In genomic region chr12:4509591-4510061, GRCm38 (mm10) we compare ENCODE assay signal across 10 mouse cellular contexts. TPM values are rescaled to one million over a fixed set of nuclear protein-coding genes. Genes with fewer than 3 reads are reported as not detected.
A peak's percentile ranks its signal among the peaks of the same experiment; 100 is the strongest.
DNase-seq lines count a peak whose midpoint lies in the region; ATAC-seq and TF ChIP-seq lines count a peak whose summit lies in the region.
"Had no signal": no experiment of that assay in that cellular context is flagged by ENCODE, and none has a peak within 500 bp of the region (broad histone marks: within the 10 kb centered on the region; RNA-seq: fewer than 3 reads in every experiment).

No protein-coding gene starts in this region.

- TF ChIP-seq POLR2A in myocyte (IDR thresholded peaks at IDR 0.05; ENCODE audit: insufficient read length, low read depth) = no peak
- TF ChIP-seq POLR2A in thymus, adult 2 months (IDR thresholded peaks at IDR 0.05; ENCODE audit: control insufficient read depth, extremely low read depth, insufficient read depth, low read length, poor library complexity) = no peak

- no peaks in the 10 kb centered on the region for H3K79me2 ChIP-seq in myocyte (ENCODE audit: control insufficient read depth, insufficient read depth)

- ATAC-seq in hindbrain, embryonic 15.5 days (ENCODE audit: low FRiP score, low read depth) = peak; percentile 42; the same call in 1 of the 2 replicates
- no peak for ATAC-seq in hindbrain, embryonic 12.5 days (ENCODE audit: low FRiP score)
- 0 out of 2 replicates have a peak, but pooled peaks have one; percentile 37 for ATAC-seq in embryonic facial prominence, embryonic 13.5 days (ENCODE audit: insufficient number of reproducible peaks, insufficient read depth, low FRiP score, low TSS enrichment, low read depth)

- H3K36me3 ChIP-seq in hindbrain, embryonic 15.5 days = no peaks in the 10 kb centered on the region
- no peaks in the 10 kb centered on the region for H3K36me3 ChIP-seq in hindbrain, embryonic 12.5 days
- no peaks in the 10 kb centered on the region for H3K36me3 ChIP-seq in embryonic facial prominence, embryonic 13.5 days
- no peaks in the 10 kb centered on the region for H3K36me3 ChIP-seq in myocyte (ENCODE audit: control insufficient read depth, insufficient read depth)
- H3K36me3 ChIP-seq in thymus, adult 2 months (ENCODE audit: control insufficient read depth, insufficient read depth, low read length) = no peaks in the 10 kb centered on the region
- H3K36me3 ChIP-seq: G1E had no signal

- no peak overlapping the region for H3K9ac ChIP-seq in hindbrain, embryonic 15.5 days
- H3K9ac ChIP-seq in hindbrain, embryonic 12.5 days = no peak overlapping the region
- peak overlapping the region; percentile 61 for H3K9ac ChIP-seq in embryonic facial prominence, embryonic 13.5 days
- H3K9ac ChIP-seq: lung, embryonic 14.5 days had no signal

- WGBS in hindbrain, embryonic 15.5 days = 50% methylated on average over 12 of the region's 12 CpGs
- WGBS in hindbrain, embryonic 12.5 days = 55% methylated on average over 12 of the region's 12 CpGs
- 15% methylated on average over 12 of the region's 12 CpGs for WGBS in embryonic facial prominence, embryonic 13.5 days
- WGBS in thymus, adult 2 months = 84% methylated on average over 12 of the region's 12 CpGs

- H3K27ac ChIP-seq in hindbrain, embryonic 15.5 days (replicated peaks) = peak overlapping the region; percentile 53
- H3K27ac ChIP-seq in hindbrain, embryonic 12.5 days = no peak overlapping the region
- peak overlapping the region; percentile 94 for H3K27ac ChIP-seq in embryonic facial prominence, embryonic 13.5 days
- no peak overlapping the region for H3K27ac ChIP-seq in thymus, adult 2 months (ENCODE audit: control insufficient read depth, insufficient read depth, low read length)

- no peak overlapping the region for H3ac ChIP-seq in myocyte (ENCODE audit: control insufficient read depth, insufficient read length)

- no peaks in the 10 kb centered on the region for H3K27me3 ChIP-seq in hindbrain, embryonic 15.5 days
- no peaks in the 10 kb centered on the region for H3K27me3 ChIP-seq in hindbrain, embryonic 12.5 days
- no peaks in the 10 kb centered on the region for H3K27me3 ChIP-seq in embryonic facial prominence, embryonic 13.5 days
- H3K27me3 ChIP-seq in myocyte (ENCODE audit: control insufficient read depth, insufficient read depth, insufficient read length) = no peaks in the 10 kb centered on the region
- H3K27me3 ChIP-seq in thymus, adult 2 months (ENCODE audit: control insufficient read depth, insufficient read depth, low read length) = no peaks in the 10 kb centered on the region

- H3K4me3 ChIP-seq in hindbrain, embryonic 15.5 days = peak overlapping the region; percentile 13; the same call in 1 of the 2 replicates
- H3K4me3 ChIP-seq in hindbrain, embryonic 12.5 days = no peak overlapping the region
- peak overlapping the region; percentile 31 for H3K4me3 ChIP-seq in embryonic facial prominence, embryonic 13.5 days
- no peak overlapping the region for H3K4me3 ChIP-seq in myocyte
- no peak overlapping the region for H3K4me3 ChIP-seq in thymus, adult 2 months (ENCODE audit: control insufficient read depth, insufficient read depth, low read length)

- peak overlapping the region; percentile 44 for H3K4me2 ChIP-seq in hindbrain, embryonic 15.5 days
- H3K4me2 ChIP-seq in hindbrain, embryonic 12.5 days (replicated peaks) = no peak overlapping the region
- H3K4me2 ChIP-seq in embryonic facial prominence, embryonic 13.5 days = peak overlapping the region; percentile 57
- peak overlapping the region; percentile 64 for H3K4me2 ChIP-seq in myocyte (ENCODE audit: low read depth)
- H3K4me2 ChIP-seq: lung, embryonic 14.5 days had no signal

- intact Hi-C loops in heart, postnatal 14 days (cut with DNase I) = no loop called here

- peaks cover 5% of the 10 kb centered on the region; the same call in 1 of the 2 replicates for H3K4me1 ChIP-seq in hindbrain, embryonic 15.5 days (replicated peaks)
- H3K4me1 ChIP-seq in hindbrain, embryonic 12.5 days = 0 out of 2 replicates have a peak, but pooled peaks cover 4% of the 10 kb centered on the region
- H3K4me1 ChIP-seq in embryonic facial prominence, embryonic 13.5 days = peaks cover 5% of the 10 kb centered on the region; the same call in 1 of the 2 replicates
- no peaks in the 10 kb centered on the region for H3K4me1 ChIP-seq in thymus, adult 2 months (replicated peaks; ENCODE audit: control insufficient read depth, insufficient read depth, low read length)

- TF ChIP-seq CTCF in thymus, adult 2 months (IDR thresholded peaks at IDR 0.05; ENCODE audit: borderline replicate concordance, control insufficient read depth, extremely low read depth, insufficient read depth, low read length, poor library complexity) = no peak

- peak; percentile 25 to 32 for DNase-seq in heart, postnatal 14 days
- DNase-seq in embryo, embryonic 10.5 days (ENCODE audit: low spot score) = no peak
- no peak for DNase-seq in thymus, adult 2 months
- DNase-seq in adrenal gland, postnatal 36 days = no peak
- DNase-seq: lung, embryonic 14.5 days had no signal

- no peaks in the 10 kb centered on the region for H3K9me3 ChIP-seq in hindbrain, embryonic 15.5 days
- H3K9me3 ChIP-seq in hindbrain, embryonic 12.5 days (replicated peaks) = no peaks in the 10 kb centered on the region
- H3K9me3 ChIP-seq in embryonic facial prominence, embryonic 13.5 days = no peaks in the 10 kb centered on the region
- H3K9me3 ChIP-seq: G1E had no signal

TF ChIP-seq in myocyte, 11 proteins besides CTCF, POLR2A, EP300 and RAD21:
- no peak for TF ChIP-seq MYOD1 (IDR thresholded peaks at IDR 0.05; ENCODE audit: control insufficient read depth in 1 of 3, insufficient read length in 2 of 3, low read depth in 2 of 3)
- no peak for TF ChIP-seq E2F4 (IDR thresholded peaks at IDR 0.05; ENCODE audit: insufficient read depth)
- no peak for TF ChIP-seq TCF3 (IDR thresholded peaks at IDR 0.05; ENCODE audit: insufficient read length, low read depth)
- TF ChIP-seq REST (IDR thresholded peaks at IDR 0.05; ENCODE audit: insufficient read depth, insufficient read length) = no peak
- TF ChIP-seq MAX (IDR thresholded peaks at IDR 0.05; ENCODE audit: low read depth) = no peak
- 0 out of 2 replicates have a peak, but pooled peaks have one; percentile 58 for TF ChIP-seq CEBPB (IDR thresholded peaks at IDR 0.05; ENCODE audit: insufficient read depth, poor library complexity, severe bottlenecking)
- TF ChIP-seq TCF12 (IDR thresholded peaks at IDR 0.05; ENCODE audit: insufficient read depth, poor library complexity, severe bottlenecking) = no peak

RNA-seq across cellular contexts. Expression of gene Ncoa1, which starts 32.6 kb away (rescaled TPM):
- polyA plus RNA-seq in hindbrain, embryonic 15.5 days (2015; fragmentation: Nextera tagmentation; extraction: Ambion mirVana) = 14.1 and 16.8 TPM in 2 replicates
- 9.9 and 10.7 TPM in 2 replicates for polyA plus RNA-seq in hindbrain, embryonic 12.5 days (2016; fragmentation: Nextera tagmentation; extraction: Ambion mirVana)
- 9.5 and 9.8 TPM in 2 replicates for polyA plus RNA-seq in embryonic facial prominence, embryonic 13.5 days (2015; fragmentation: Nextera tagmentation; extraction: Ambion mirVana)
- 10 to 100 TPM; 32.1 to 33.6 TPM for total RNA-seq in heart, postnatal 14 days (2021)
- 7.1 TPM for polyA plus RNA-seq in myocyte (2012; fragmentation: generic; extraction: Trizol)
- polyA plus RNA-seq in thymus, adult 2 months (2012; rRNA removed) = 33.3 and 38.9 TPM in 2 replicates
- total RNA-seq in adrenal gland, postnatal 36 days (2021) = 10 to 100 TPM; 36.6 to 36.8 TPM

Comparison
In these comparisons a context has a peak if more than half of its experiments do, and no peak if none do; other contexts are left out.
1. H3K27ac ChIP-seq: peak in hindbrain, embryonic 15.5 days (single experiment) and embryonic facial prominence, embryonic 13.5 days (single experiment); none in hindbrain, embryonic 12.5 days (single experiment) and thymus, adult 2 months (single experiment).
2. H3K4me3 ChIP-seq: peak in hindbrain, embryonic 15.5 days (single experiment) and embryonic facial prominence, embryonic 13.5 days (single experiment); none in hindbrain, embryonic 12.5 days (single experiment), myocyte (single experiment) and thymus, adult 2 months (single experiment).
3. DNase-seq: peak in heart, postnatal 14 days (2 of 2); none in embryo, embryonic 10.5 days (single experiment), thymus, adult 2 months (single experiment) and adrenal gland, postnatal 36 days (0 of 2).